Mouse (Mus musculus) cortical plate, adult 2 months (tissue): ENCODE data around the gene Cd83.

Experiments used
- CTCF ChIP-seq: fragments of 200-500 bp; IDR thresholded peaks from 2 replicates; pipeline ENCODE4 v1.5.1; 2011; ENCODE audit warnings: mild to moderate bottlenecking, control low read depth, low read length; ENCODE audit not compliant: insufficient read depth; ENCODE audit errors: extremely low read depth
- POLR2A ChIP-seq: fragments of 200-500 bp; IDR thresholded peaks from 2 replicates; pipeline ENCODE4 v1.6.1; 2011; ENCODE audit warnings: mild to moderate bottlenecking, low read length, control low read depth; ENCODE audit not compliant: insufficient read depth; ENCODE audit errors: extremely low read depth

- TF ChIP-seq CTCF (no peak), POLR2A (no peak)
Measured at GRCm38 (mm10) chr13:43805159-43805758, 20.7 kb downstream of the Cd83 start.
